Mouse (Mus musculus) urinary bladder, adult 2 months (tissue): ENCODE measurements around the gene Pik3cd. TPM values are rescaled to one million over a fixed set of nuclear protein-coding genes. Genes with fewer than 3 reads are reported as not detected.

Experiments used
- DNase-seq: peaks from one replicate; pipeline ENCODE4 v3.0.0; 2022; ENCODE audit warnings: low spot score
- polyA plus RNA-seq: library from polyadenylated mRNA; depleted of rRNA; stranded (reverse); fragments of >200 nt; gene quantifications from 2 replicates; pipeline ENCODE4 v1.2.3, GENCODE M21; 2012; rRNA removed

Gene Pik3cd
- polyA plus RNA-seq, 1 experiment: 5.2 TPM

DNA sequence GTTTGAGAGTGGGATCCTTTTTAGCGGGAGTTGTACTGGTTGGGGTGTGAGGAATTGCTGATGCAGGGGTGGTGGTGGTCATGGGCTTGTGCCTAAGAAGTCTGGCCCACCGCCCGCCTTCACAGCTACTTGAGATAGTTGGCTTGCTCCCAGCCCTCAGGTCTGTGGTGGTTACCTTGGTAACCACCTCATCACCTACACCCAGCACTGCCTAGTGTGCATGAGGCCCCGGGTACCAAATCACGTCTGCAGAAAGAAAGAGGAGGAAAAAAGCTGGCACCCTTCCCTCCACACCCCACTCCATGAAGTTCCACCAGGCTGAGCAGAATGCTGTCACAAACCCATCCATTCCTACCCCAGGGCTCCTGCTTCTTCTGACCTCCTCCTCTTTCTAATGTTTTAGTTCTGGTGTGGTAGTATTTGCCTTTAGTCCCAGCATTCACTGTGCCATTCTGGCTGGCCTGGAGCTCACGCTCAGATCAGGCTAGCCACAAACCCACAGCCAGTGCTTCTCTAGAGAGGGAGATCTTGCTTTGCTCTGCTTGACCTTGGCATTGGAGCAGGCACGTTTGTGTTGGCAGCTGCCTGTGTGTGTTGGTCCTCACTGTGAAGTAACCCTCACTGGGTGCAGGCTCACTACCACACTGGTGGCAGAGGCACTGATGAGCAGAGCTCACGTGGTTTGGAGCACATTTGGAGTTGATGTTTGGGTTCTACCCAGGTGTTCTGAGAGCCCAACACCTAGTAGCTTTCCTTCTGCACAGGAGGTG is 92.9 kb downstream of the Pik3cd start:
- DNase-seq: no peak

DNA sequence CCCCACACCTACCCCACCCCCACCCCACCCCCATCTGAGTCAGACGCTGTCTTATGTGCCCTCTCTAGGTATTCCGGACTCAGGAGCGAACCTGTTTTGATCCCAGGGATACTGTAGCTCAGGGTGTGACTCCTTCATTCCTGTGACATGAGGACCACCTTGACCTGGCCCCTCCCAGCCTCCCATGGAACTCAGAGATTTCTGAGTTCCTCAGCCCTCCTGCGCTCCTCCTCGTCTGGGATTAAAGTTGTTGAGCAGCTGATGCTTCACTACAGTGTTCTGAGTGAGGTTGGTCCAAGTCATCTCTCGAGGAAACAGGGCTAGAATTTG is 94.1 kb downstream of the Pik3cd start:
- no peak for DNase-seq

DNA sequence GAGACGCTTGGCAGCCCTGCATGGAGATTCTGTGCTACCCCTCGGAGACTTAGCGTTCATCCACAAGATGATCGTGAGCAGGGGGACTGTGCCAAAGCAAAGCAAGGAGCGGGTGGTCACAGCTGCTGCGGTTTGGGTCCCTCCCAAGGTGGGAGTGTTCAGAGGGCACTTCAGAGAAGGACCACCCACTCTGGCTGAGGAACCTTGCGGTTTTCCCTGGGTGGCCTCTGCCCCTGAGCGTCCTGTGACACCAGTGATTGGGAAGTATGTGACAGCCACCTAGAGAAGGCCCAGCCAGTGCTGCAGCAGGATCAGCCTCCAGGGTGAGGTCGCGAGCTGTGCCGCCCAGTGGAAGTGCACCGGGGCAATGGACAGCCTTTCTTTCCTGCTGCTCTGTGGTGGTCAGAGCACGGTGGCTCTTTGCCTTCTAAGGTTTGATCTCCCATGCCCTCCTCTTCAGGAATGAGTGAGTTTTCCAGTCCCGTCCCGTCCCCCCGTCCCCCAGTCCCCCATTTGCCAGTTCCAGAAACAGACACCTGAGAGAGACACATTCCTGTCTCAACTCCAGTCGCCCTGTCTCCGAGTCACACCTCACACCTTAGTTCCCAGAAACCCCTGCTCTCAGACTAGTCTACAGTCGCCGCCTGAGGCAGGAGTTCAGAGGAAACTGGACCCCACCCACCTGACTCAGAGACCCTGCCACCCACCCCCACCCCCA is 94.6 kb downstream of the Pik3cd start:
- DNase-seq: no peak

- DNase-seq: no peak
Measured at GRCm38 (mm10) chr4:149606766-149607358, 95.5 kb downstream of the Pik3cd start.

DNA sequence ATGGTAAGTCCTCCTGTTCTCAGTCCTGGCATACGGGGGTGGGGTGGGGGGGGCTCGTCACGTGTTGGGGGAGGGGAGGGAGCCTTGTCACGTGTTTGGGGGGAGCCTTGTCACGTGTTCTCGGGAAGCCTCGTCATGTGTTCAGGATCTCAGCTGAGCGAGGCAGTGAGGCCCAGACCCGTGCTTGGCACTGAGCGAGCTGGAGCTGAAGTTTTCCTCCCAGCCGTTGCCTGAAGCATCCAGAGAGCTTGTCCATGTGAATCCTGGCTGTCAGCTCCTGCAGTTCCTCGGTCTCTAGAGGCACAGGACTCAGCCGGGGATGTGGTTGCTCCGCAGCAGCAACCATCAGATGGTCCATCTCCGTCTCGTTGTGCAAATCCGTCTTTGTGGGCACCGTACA is 96.3 kb downstream of the Pik3cd start:
- DNase-seq: no peak

- DNase-seq: no peak
Measured at GRCm38 (mm10) chr4:149604518-149604917, 97.9 kb downstream of the Pik3cd start.

DNA sequence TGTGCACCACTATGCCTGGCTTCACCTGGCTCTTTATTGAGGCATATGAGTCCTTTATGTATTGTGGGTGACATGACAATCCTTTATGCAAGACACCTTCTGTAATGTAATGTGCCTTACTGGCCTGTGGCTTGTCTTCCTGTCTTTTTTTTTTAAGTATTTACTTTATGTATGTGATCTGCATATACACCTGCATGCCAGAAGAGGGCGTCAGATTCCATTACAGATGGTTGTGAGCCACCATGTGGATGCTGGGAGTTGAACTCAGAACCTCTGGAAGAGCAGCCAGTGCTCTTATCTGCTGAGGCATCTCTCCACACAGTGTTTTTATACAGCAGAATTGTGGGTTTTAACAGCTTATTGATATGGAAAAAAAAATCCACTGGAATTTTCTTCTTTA is 98.5 kb downstream of the Pik3cd start:
- no peak for DNase-seq

- DNase-seq: no peak
Measured at GRCm38 (mm10) chr4:149602236-149602635, 100.1 kb downstream of the Pik3cd start.

- no peak for DNase-seq
Measured at GRCm38 (mm10) chr4:149601484-149601883, 100.9 kb downstream of the Pik3cd start.

DNA sequence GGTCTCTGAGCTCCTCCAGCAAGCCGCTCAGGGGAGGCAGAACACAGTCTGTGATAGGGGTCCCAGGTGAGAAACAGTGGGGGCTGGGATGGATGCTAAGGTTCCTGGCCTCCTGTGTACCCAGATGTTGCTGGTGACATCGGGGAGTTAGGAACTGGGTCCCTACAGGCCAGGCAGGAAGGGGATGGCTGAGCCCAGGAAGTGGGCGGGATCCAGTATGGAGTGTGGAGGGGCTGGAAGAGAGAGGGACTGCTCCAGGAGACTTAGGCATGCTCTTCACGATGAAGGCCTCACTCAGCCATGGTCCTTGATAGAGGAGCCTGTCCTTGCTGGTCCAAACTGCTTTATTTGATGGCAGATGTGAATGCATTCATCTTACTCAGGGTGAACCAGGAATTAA is 102.2 kb downstream of the Pik3cd start:
- no peak for DNase-seq

DNA sequence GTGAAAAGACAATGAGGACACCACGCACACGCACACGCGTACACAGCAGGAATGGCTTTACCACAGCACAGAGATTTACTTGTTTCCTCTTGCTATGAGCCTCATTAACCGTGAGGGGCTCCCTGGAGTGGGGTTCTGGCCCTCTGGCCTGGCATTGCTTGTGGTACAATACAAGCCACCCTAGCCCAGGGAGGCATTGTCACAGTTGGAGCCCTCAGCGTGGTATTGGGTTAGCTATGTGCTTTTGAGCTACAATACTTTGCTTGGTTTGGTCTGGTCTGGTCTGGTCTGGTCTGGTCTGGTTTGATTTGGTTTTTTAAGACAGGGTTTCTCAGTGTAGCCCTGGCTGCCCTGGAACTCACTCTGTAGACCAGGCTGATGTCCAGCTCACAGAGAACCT is 102.8 kb downstream of the Pik3cd start:
- DNase-seq: no peak

Other genes with a start within 250 kb of the Pik3cd start
- 1.5 and 1.9 TPM in 2 replicates for gene Rbp7, start 247.6 kb downstream of the Pik3cd start, polyA plus RNA-seq
- not detected in 2 replicates for gene Tmem274, start 225.2 kb downstream of the Pik3cd start, polyA plus RNA-seq
- 11.6 and 11.8 TPM in 2 replicates for gene Nmnat1, start 217.4 kb downstream of the Pik3cd start, polyA plus RNA-seq
- gene Lzic, start 217.3 kb downstream of the Pik3cd start, polyA plus RNA-seq: 16.8 and 19.0 TPM in 2 replicates
- 11.7 and 12.0 TPM in 2 replicates for gene Ctnnbip1, start 184.3 kb downstream of the Pik3cd start, polyA plus RNA-seq
- gene Clstn1, start 116.1 kb downstream of the Pik3cd start, polyA plus RNA-seq: 28.0 and 61.1 TPM in 2 replicates
- gene Tmem201, start 35.5 kb upstream of the Pik3cd start, polyA plus RNA-seq: 21.6 and 24.0 TPM in 2 replicates
- gene Slc25a33, start 71.7 kb upstream of the Pik3cd start, polyA plus RNA-seq: 13.5 and 14.5 TPM in 2 replicates